Mouse (Mus musculus) layer of hippocampus, postnatal 36 days (tissue): ENCODE data around the gene Ticam1. TPM values are rescaled to one million over a fixed set of nuclear protein-coding genes. Genes with fewer than 3 reads are reported as not detected.
A peak's percentile ranks its signal among the peaks of the same experiment; 100 is the strongest.

Experiments used
- DNase-seq, 2 experiments: peaks; one replicate each; pipeline ENCODE4 v3.0.0; 2022
- total RNA-seq, 2 experiments: library from RNA; stranded (reverse); gene quantifications; 2 replicates each; pipeline ENCODE4 v1.2.3; 2021

The Ticam1 gene
- total RNA-seq, 2 experiments from 2014 or later: 6.1 to 6.7 TPM

DNA sequence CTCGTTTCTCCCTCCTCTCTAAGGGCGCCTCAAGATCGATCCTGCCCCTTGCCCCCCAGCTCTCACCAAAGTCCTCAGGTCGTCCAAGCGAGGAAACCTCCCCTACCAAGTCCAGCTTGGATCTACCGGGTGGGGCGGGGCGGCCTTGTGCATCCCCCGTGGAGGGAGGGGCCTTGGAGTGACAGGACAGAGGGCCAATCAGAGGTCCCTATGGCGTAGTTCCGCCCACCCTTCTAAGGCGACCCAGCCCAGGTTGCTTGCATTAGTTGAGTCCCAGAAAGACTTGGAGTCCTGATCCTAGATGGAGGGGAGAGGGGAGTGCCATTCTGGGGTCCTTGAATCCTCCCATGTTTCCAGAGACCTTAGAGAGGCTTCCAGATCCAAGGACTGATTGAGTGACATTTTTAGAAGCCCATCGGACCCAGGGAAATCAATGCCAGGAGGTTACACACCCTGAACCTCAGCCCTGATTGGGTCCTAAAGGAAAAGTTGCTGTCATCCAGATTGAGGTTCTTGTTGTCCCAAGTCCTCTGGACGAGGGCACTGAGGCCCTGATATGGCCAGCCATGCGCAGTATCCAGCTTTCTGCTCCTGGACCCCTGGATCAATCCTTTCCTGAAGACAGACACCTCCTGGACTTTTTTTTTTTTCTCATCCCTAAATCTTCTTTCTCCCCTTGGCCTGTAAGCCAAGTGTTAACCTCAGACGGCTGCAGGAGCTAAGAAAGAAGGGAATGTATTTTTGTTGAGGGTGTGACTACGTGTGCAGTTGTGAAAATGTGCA lies 14.0 kb upstream of the Ticam1 start:
- peak; percentile 70 to 71 for DNase-seq

DNA sequence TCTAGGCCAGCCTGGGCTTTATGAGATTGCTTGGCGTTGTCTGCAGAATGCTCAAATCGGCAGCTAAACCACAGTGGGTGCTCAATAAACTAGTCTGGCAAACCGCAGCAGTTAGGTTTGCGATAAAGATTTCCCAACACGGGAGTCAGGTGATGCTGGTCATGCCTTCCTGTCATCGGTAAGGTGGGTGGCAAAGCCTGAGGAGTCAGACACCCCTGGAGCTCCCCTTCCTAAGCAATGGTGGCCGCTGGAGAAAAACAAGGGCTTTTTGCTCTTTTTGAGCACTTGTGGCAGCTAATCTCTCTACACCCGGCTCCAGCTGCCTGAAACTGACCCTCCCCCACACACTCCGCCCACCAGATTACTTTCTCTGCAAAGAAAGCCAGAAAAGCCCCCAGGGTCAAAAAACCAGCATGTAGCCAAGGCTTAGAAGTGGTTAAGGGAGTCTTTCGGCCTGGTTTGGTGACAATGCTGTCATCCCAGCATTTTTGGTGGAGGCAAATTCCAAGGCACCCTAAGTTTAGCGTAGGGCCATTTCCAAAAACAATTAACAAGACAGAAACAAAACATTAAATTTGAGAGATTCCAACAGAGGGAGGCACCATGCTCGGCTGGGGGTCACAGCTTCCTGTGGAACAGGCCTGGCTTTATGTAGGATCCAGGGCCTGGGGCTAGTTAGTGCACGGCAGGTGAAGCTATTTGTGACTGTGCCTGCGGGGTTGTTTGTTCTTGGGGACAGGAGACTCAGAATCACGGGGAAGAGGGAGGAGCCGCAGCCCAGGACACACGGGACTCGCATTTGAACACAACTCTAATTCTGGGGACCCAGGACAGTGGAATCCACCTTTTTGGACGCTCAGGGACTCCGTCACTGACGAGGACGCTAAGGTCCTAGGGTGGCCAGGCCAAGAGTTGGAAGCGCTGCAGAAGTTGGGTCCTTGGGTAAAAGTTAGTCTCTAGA lies 13.1 kb upstream of the Ticam1 start:
- no peak for DNase-seq

DNA sequence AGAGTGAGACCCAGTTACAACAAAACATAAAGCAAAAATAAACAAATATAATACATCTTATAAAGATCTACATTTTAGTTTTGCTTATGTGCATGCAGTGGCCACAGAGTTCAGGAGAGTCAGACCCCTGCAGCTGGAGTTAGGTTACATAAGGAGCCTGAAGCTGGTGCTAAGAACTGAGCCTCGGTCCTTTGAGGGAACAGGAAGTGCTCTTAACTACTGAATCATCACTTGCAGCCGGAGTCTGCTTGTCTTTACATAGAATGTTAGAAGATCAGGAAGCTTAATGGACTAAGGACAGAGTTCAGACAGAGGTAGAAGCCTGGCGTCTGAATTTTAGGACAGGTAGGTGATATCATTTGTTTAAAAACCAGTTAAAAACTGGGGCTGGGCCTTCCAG lies 12.3 kb upstream of the Ticam1 start:
- no peak for DNase-seq

DNA sequence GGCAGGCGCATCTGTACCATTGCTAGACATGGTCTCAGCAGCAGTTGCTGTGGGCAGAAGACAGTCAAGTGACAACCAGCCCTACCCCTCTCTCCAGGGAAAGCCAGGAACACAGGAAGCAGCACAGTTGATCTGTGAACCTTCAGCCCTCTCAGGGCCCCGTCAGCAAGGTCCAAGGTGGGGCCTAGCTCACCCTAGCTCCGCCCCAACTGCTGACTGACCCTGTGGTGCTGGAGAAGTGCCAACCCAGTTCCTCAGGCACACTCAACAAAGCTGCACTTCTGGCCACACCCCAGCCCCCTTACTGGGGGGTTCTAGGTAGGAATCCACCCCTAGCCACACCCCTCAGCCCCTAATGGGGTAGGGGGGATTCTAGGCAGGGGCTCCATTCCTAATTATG lies 11.2 kb upstream of the Ticam1 start:
- no peak for DNase-seq

DNA sequence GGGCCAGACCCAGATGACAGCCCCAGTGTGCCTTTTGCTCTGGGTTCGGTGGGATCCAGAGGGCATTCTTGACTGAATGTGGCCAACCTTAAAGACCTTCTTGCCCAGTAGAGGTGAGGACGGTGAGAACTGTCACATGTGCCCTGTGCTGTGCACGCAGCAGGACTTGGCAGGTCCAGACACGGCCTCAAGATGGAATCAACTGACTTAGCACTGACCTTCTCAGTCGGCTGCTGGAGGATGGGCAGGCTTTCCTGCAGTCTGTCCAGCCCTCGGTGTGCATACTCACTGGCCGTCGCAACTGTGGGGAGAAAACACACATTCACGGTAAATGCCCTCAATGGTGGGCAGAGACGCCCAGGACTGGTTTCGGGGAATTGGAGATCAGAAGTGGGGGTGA lies 9.4 kb upstream of the Ticam1 start:
- DNase-seq: no peak

DNA sequence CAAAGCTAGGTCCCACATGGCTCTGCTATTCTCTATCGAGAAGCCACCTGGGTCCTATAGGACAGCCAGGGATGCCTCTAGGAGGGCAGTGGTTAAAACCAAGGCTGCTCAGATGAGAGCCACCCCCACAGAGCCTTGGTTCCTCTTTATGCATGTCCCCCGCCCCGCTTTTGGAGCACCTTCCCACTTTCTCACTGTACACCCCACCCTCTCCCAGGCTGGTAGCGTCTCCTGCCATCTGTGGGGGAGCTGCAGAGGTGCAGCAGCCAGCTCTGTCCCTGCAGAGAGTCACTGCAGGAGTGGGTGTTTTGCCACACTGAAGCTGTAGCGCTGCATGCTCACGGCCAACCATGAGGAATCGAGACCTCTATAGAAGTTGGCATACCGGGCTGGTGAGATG lies 6.7 kb upstream of the Ticam1 start:
- DNase-seq: no peak

DNA sequence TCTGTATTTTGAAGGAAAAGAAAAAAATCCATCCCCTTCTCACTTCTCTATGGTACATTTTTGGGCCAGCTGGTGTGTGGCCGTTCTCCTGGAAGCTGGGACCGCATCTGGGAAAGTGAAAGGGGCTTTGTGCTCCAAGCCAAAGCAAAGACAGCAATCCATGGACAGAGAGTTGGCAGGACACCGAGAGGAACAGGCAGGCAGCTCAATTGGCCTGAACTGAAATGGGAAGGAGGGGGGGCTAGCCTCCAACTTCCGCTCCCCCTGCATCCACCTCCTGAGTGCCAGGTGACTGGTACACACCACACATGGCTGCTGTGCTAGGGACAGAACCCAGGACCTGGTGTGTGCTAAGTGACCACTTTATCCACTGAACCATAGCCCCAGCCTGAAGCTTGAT lies 6.2 kb upstream of the Ticam1 start:
- DNase-seq: peak; percentile 58 to 63

DNA sequence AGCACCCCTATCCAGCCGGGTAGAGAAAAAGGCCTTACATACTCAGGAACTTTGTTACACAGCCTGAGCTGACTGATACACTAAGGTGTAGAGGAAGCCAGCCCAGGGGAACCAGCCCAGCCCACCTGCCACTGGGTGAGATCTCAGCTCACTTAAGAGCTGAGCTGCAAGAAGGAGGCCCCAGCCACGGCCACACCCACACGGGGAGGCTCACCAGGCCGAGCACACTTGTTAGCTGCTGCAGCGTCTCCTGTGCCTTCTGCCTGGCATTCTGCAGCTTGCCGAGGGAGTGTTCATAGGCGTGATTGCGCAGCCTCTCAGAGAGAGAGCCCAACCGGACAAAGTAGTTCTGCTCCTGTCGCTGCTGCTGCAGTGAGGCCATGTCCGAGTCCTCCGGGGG lies 4.6 kb upstream of the Ticam1 start:
- no peak for DNase-seq

DNA sequence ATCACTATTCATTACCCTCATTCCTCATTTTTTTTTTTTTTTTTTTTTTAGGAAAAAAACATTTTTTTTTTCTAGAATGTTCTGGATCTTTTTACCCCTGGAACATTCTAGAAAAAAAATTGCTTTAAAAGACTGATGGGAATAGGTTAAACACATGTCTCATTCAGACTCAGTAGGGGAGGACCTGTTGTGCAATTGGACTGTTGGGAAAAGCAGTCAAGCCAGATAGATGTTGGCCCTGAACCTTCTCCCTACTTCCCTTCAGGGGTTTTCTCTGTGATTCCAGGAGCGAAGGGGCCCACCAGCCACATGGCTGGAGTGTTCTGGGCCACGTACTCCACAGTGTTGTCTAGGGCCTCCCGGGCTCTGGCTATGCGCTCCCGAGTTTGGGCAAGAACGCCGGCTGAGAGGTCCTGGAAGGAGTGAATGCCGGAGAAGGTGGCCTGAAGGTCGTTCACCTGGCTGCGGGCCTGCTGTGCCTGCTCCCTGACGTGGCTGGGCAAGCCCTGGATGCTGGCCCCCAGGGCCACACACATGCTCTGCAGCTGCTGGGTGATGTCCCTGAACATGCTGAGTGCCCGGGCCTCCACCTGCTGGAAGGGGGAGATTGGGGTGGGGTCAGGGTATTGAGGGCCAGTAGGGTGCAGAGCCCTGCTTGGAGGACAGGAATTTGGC lies 3.0 kb upstream of the Ticam1 start:
- no peak for DNase-seq

DNA sequence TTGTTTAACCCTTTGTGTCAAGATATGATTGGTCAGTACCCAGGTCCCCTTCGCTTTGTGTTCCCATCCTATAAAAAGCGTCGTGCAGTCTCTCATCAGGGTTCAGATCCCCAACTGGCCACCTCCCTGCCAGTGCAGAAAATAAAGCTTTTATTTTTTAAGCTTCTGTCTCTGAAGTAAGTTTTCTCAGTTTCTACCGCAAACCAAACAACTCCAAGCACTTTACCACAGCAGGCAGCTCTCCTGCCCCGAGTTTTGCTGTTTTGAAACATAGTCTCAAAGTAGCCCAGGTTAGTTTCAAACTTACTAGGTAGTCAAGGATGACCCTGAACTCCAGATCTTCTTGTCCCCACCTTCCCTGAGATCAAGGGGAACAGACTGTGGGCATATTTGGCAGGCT lies 1.8 kb upstream of the Ticam1 start:
- no peak for DNase-seq

DNA sequence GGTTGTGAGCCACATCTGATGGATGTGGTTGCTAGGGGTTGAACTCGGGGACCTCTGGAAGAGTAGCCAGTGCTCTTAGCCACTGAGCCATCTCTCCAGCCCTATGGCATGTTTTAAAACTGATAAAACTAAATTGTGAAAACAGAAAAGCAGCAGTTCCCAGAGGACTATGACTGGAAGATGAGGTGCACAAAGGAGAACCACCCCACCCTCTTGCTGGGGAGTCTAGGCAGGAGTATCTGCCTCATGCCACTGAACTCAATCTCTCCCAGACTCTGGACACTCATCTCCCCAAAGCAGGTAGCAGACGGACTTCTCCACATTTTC lies 944 bp upstream of the Ticam1 start:
- DNase-seq: no peak

DNA sequence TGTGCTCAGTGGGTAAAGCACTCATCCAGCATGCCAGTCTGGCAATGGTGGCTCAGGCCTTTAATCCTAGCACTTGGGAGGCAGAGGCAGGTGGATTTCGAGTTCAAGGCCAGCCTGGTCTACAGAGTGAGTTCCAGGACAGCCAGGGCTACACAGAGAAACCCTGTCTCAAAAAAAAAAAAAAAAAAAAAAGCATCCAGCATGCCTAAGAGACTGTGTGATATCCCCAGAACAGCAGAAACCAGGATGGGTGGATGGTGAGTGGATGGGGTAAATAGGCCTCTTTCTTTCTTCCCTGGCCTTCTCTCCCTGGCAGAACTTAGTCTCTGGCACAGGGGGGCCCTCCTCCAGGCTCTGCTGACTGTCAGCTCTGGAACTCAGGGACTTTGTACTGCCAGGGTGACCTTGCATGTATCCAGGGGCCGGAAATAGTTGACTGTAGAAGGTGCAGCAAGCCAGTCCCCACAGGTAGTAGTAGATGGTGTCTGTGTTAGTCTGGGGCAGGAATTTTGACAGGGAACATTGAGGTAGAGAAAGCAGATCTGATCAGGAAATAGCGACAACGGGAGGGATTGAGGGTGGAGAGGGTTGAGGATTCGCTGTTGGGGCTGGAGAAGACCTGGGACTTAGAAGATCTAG lies 625 bp downstream of the Ticam1 start:
- no peak for DNase-seq

DNA sequence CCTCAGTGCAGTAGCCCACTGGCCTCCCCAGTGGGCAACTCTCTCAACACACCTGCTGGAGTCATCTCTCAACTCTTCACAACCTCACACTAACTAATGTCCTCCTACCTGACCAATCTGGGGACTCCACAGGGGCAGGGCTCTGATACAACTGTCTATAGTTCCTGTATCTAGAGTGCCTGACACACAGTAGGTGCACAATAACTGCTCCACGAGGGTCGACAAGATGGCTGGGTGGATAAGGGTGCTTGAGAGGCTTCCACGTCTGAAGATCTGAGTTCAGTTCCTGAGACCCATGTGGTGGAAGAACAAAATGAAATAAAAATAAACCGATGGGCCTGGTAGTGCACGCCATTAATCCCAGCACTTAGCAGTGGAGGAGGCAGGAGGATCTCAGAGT lies 2.6 kb downstream of the Ticam1 start:
- no peak for DNase-seq

DNA sequence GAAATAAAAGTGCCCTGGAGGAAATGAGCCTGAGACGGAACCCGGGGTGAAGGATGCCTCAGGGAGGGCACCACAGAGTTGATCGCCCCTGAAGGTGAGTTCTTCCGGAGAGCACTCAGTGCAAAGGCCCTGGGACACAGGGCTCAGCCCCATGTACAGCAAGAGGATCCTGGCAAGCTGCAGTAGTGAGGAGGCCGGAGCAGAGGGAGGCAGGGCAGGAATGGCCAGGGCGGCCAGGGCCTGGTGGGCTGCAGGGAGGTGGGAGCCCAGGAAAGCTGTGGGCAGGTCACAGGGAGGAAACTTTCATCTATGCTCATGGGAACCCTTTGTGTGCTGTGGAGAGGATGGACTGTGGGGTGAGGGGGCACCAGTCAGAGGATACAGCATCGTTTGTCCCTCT lies 3.1 kb downstream of the Ticam1 start:
- DNase-seq: no peak

DNA sequence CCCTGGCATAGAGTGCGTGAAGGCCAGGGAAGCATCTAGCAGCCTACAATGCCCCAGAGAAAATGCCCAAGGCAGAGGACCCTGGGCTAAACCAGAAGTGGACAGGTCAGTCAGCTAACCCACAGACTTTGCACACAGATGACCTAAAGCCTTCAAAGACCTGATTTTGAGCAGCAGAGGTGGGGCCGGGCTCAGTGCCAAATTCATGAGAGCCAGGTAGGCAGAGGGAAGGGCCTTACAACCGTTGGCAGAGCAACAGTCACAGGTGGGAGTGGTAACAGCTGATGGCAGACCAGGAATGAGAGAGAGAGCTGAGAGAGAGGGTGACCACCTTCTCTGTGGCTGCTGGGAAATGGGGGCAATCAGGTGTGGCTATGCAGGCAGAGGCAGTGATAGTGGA lies 3.9 kb downstream of the Ticam1 start:
- no peak for DNase-seq

DNA sequence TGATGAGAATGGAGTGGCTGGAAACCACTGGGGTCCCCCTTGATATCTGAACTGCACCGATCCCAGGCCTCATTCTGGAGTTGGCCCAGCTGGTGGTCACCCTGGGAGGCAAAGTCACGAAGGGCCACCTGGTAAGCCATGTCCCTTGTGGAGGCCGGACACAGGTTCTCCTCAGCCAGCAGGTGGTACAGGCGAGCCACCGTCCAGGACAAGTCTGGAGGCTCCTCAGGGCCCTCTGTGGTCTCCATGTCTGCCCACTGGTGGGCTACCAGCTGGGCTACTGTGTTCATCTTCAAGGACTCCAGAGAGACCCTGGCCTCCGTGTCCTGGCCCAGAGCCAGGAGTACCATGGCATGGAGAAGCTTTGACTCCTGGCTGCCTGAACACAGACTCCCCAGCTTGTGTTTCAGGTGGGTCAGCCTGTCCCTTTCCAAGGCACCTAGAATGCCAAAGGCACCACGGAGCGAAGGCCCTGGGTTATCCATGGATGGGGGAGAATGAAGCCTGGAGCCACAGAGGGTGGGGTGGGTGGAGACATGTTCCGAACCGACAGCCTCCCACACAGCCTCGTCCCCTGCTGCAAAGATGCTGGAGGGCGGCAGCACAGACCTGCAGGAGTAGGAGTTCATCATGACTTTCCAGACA lies 4.9 kb downstream of the Ticam1 start:
- no peak for DNase-seq

DNA sequence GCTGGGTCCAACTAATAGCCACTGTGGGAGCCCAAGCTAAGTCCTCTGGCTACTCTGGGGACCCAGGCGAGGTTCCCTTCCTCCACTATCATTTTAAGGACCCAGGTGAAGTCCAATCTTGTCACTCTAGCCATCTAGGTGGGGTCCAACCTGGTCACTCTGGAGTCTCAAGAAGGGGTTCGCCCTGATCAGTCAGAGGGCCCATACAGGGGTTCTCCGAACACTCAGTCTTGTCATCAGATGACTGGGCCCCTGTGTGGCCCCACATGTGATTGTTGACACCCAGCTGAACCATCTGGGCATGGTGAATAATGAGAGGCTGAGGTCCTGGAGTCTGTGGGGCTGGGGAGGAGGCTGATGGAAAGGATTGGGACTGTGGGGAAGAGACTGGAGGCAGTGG lies 6.8 kb downstream of the Ticam1 start:
- DNase-seq: no peak

DNA sequence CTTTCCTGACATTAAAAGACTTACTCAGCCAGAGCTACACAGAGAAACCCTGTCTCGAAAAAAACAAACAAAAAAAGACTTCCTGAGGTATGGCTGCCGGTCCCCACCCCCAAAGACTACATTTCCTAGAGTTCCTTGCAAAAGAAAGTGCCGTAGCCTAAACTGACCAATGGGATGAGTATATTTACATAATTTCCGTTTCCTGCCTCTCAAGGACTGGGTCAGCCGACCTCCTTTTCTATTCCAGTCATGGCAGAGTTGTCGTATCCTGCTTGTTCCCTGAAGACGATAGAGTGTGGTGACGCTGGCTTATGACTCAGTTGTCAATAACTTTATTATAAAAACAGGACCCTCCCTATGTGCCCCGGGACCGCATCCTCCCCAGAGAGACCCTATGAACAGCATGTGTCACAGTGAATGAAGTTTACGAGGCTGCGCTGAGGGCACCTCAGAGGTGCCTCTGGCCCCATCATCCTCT lies 7.4 kb downstream of the Ticam1 start:
- DNase-seq: peak in 1 of 2 experiments; percentile 50

DNA sequence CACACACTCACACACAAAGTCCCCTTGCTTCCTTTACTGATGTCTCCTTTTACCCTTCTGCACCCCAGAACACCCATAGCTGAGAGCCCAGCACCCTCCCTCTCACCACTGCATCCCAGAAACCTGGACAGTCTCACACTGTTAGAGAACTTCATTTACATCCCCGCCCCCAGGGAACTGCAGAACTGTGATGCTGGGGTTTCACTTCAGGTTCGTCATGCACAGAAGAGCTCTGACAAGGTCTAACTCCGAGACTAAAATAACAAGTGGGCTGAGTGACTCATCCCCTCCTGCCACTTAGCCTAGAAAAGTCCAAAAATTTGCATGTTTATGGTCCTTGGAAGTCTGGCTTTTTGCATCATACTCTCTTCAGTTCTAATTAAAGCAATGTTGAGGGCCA lies 10.3 kb downstream of the Ticam1 start:
- peak in 1 of 2 experiments; percentile 48 for DNase-seq

DNA sequence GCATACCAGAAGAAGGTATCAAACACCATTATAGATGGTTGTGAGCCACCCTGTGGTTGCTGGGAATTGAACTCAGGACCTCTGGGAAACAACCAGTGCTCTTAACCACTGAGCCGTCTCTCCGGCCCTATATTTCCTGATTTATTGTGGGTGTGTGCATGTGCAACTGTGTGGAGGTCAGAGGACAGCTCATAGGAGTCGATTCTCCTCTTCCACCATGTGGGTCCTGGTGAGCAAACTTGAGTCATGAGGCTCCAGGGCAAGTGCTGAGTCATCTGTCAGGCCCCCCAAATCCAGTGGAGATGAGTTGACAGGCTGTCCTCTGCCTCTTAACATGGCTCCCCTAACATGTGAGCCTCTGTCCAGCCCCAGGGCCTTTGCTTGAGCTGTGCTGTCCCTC lies 10.7 kb downstream of the Ticam1 start:
- DNase-seq: no peak

DNA sequence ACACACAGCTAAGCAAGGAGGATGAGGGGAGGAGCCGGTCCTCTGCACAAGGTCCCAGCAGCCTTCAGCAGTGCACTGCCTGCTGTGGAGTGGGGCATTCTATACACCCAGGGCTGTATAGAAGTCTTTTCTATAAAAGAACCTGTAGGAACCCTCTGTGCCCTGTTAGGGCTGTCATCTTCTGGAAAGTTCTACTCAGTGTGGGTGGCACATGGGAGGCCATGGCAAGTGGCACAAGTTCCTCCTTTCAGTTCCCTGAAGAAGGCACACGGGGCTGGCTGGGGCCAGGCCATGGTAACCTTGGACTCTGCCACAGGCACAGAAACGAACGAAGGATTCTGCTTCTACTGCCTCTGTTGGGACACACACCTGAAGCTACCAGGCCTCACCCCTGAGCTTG lies 11.6 kb downstream of the Ticam1 start:
- no peak for DNase-seq

DNA sequence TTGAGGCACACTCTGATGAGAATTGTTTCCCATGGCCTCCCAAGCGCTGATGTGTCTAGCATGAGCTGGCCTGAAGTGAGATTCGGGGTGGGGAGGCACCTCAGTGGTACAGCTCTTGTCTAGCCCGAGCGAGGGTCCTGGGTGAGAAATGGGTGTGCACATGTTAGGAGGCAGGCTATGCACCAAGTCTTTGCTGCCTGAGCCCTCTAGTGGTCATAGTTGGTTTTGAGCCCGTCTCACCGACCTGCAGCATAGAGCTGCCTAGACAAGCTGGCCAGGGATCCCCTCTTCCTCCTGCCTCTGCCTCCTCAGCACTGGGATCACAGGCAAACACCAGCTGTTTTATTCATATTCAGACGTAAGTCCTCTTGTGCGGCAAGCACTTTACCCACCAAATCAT lies 12.6 kb downstream of the Ticam1 start:
- DNase-seq: peak; percentile 68 to 75
